Mouse (Mus musculus): ENCODE results near the gene Kif16b.

- TF ChIP-seq POLR2A (IDR thresholded peaks at IDR 0.05; ENCODE audit: insufficient read depth, low read depth, low read length) (no peak), CTCF (IDR thresholded peaks at IDR 0.05) (no peak)
Observed at GRCm38 (mm10) chr2:142910808-142911388, 9.6 kb upstream of the Kif16b start.

Data from heart, adult 2 months (tissue).